Mouse (Mus musculus): Measurements from ENCODE around the gene H3f3a.

DNA sequence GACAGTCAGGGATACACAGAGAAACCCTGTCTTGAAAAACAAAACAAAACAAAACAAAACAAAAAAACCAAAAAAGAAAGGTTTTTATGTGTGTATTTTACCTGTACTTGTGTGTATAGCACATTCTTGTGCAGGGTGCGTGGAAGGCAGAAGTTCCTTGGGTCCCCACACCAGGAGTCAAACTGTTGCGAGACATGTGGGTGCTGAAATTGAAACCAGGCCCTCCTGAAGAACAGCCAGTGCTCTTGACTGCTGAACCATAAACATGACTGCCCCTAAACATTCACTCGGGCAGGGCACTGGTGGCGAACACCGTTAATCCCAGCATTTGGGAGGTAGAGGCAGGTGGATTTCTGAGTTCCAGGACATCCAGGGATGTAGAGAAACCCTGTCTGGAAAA lies 13.7 kb downstream of the H3f3a start:
- TF ChIP-seq POLR2A (IDR thresholded peaks at IDR 0.05; ENCODE audit: borderline replicate concordance, extremely low read depth, insufficient read depth, insufficient read length, poor library complexity, severe bottlenecking): no peak
- TF ChIP-seq CTCF (IDR thresholded peaks at IDR 0.05; ENCODE audit: borderline replicate concordance, extremely low read depth, insufficient read depth, insufficient read length): no peak
